Comparison of ENCODE assay signal across 7 mouse cellular contexts in the genomic region with DNA sequence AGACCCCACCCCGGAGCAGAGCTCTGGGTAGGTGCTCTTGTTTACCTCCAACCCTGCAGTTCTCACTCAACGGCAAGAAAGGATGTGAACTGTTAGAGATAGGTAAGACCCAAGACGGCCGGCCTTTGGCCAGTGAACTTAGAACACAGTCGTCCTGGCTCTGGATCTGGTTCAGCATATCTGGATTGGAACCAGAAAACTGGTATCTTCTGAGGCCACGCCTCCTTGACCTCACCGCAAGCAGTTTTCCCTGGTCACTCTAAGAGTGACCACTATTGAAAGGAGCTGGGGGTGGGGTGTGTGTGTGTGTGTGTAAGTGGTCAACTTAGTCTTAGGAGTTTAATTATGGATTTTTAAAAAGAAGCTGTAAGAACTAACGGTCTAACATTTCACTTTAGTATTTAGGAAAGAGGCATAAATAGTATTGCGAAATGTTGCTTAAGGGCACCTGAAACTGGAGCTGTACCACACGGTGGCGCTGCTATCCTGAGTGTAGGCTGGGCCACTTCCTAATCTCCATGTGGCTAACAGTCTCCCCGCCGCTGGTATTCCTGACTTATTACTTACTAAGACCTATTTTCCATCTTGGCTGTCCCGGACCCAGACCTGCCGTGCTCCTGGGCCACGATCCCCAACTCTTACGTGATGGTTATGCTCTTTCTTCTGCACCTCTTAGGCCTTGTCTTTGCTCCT. TPM values are rescaled to one million over a fixed set of nuclear protein-coding genes. Genes with fewer than 3 reads are reported as not detected.
DNase-seq lines count a peak whose midpoint lies in the region; ATAC-seq lines count a peak whose summit lies in the region.

No protein-coding gene starts in this region.

- no peak overlapping the region for H3K9ac ChIP-seq in limb, embryonic 11.5 days (ENCODE audit: low read length)
- no peak overlapping the region for H3K9ac ChIP-seq in midbrain, embryonic 11.5 days (ENCODE audit: low read length)

- no peaks in the 10 kb centered on the region for H3K4me1 ChIP-seq in limb, embryonic 11.5 days (ENCODE audit: control insufficient read depth, insufficient read depth, low read length)
- H3K4me1 ChIP-seq in midbrain, embryonic 11.5 days (ENCODE audit: control insufficient read depth, insufficient read depth, low read length): no peaks in the 10 kb centered on the region

- no peaks in the 10 kb centered on the region for H3K36me3 ChIP-seq in limb, embryonic 11.5 days (ENCODE audit: control insufficient read depth, insufficient read depth, low read length)
- H3K36me3 ChIP-seq in midbrain, embryonic 11.5 days (ENCODE audit: control insufficient read depth, insufficient read depth, low read length): no peaks in the 10 kb centered on the region

- H3K4me3 ChIP-seq in limb, embryonic 11.5 days (ENCODE audit: low read depth, low read length): no peak overlapping the region
- H3K4me3 ChIP-seq in midbrain, embryonic 11.5 days (ENCODE audit: low read depth, low read length): no peak overlapping the region

- H3K4me2 ChIP-seq in limb, embryonic 11.5 days (ENCODE audit: low read depth, severe bottlenecking): no peak overlapping the region
- peak overlapping the region; percentile 23; the same call in 1 of the 2 replicates for H3K4me2 ChIP-seq in midbrain, embryonic 11.5 days

- no peak overlapping the region for H3K27ac ChIP-seq in limb, embryonic 11.5 days (replicated peaks; ENCODE audit: low read depth, low read length)
- no peak overlapping the region for H3K27ac ChIP-seq in midbrain, embryonic 11.5 days (ENCODE audit: low read depth, low read length)

- DNase-seq in adrenal gland, adult (ENCODE audit: inconsistent age in 2 of 2, low spot score in 1 of 2): peak; percentile 79 to 94
- DNase-seq in cerebellum, postnatal 4 days (ENCODE audit: low spot score in 2 of 2): peak; percentile 80
- DNase-seq in gastrocnemius, postnatal 25 days: peak; percentile 56
- peak; percentile 72 for DNase-seq in kidney, adult 11 months
- DNase-seq in limb, embryonic 11.5 days (ENCODE audit: low spot score): peak; percentile 90
- DNase-seq in midbrain, embryonic 11.5 days (ENCODE audit: low spot score, missing footprints): peak; percentile 97
- DNase-seq in right cerebral cortex, postnatal 4 days: peak; percentile 93

- WGBS in limb, embryonic 11.5 days: 39% methylated on average over 17 of the region's 17 CpGs
- 38% methylated on average over 17 of the region's 17 CpGs for WGBS in midbrain, embryonic 11.5 days

- ATAC-seq in limb, embryonic 11.5 days (ENCODE audit: insufficient number of reproducible peaks, low FRiP score, low TSS enrichment, low read depth): no peak
- ATAC-seq in midbrain, embryonic 11.5 days (ENCODE audit: low FRiP score): 0 out of 2 replicates have a peak, but pooled peaks have one; percentile 24

- no peaks in the 10 kb centered on the region for H3K9me3 ChIP-seq in limb, embryonic 11.5 days (ENCODE audit: control insufficient read depth, low read length)
- no peaks in the 10 kb centered on the region for H3K9me3 ChIP-seq in midbrain, embryonic 11.5 days (ENCODE audit: control insufficient read depth, low read length)

- no peaks in the 10 kb centered on the region for H3K27me3 ChIP-seq in limb, embryonic 11.5 days (ENCODE audit: control insufficient read depth, insufficient read depth, low read length)
- no peaks in the 10 kb centered on the region for H3K27me3 ChIP-seq in midbrain, embryonic 11.5 days (ENCODE audit: control insufficient read depth, insufficient read depth, low read length)

RNA-seq across cellular contexts. Expression of a gene that starts 17.9 kb away (rescaled TPM):
- total RNA-seq in gastrocnemius, postnatal 25 days (2021): not detected
- not detected in 2 replicates for polyA plus RNA-seq in limb, embryonic 11.5 days (2014; fragmentation: Nextera tagmentation; extraction: Ambion mirVana)
- polyA plus RNA-seq in midbrain, embryonic 11.5 days (2014; fragmentation: Nextera tagmentation; extraction: Ambion mirVana): not detected in 2 replicates

RNA-seq across cellular contexts. Expression of a gene that starts 20.6 kb away (rescaled TPM):
- total RNA-seq in gastrocnemius, postnatal 25 days (2021): not detected
- polyA plus RNA-seq in limb, embryonic 11.5 days (2014; fragmentation: Nextera tagmentation; extraction: Ambion mirVana): 1.0 and 1.6 TPM in 2 replicates
- polyA plus RNA-seq in midbrain, embryonic 11.5 days (2014; fragmentation: Nextera tagmentation; extraction: Ambion mirVana): 0.23 and 0.51 TPM in 2 replicates

RNA-seq across cellular contexts. Expression of a gene that starts 55.6 kb away (rescaled TPM):
- 1 to 10 TPM; 2.5 to 3.6 TPM for total RNA-seq in gastrocnemius, postnatal 25 days (2021)
- polyA plus RNA-seq in limb, embryonic 11.5 days (2014; fragmentation: Nextera tagmentation; extraction: Ambion mirVana): 0.21 TPM in 1 of 2 replicates, not detected in the other
- 0.11 and 0.22 TPM in 2 replicates for polyA plus RNA-seq in midbrain, embryonic 11.5 days (2014; fragmentation: Nextera tagmentation; extraction: Ambion mirVana)

RNA-seq across cellular contexts. Expression of a gene that starts 57.8 kb away (rescaled TPM):
- 1 to 10 TPM; 5.6 to 6.9 TPM for total RNA-seq in gastrocnemius, postnatal 25 days (2021)
- 10.0 and 10.8 TPM in 2 replicates for polyA plus RNA-seq in limb, embryonic 11.5 days (2014; fragmentation: Nextera tagmentation; extraction: Ambion mirVana)
- 11.2 and 15.2 TPM in 2 replicates for polyA plus RNA-seq in midbrain, embryonic 11.5 days (2014; fragmentation: Nextera tagmentation; extraction: Ambion mirVana)

RNA-seq across cellular contexts. Expression of a gene that starts 59.3 kb away (rescaled TPM):
- 100 to 1,000 TPM; 342 to 380 TPM for total RNA-seq in gastrocnemius, postnatal 25 days (2021)
- polyA plus RNA-seq in limb, embryonic 11.5 days (2014; fragmentation: Nextera tagmentation; extraction: Ambion mirVana): 52.9 and 53.5 TPM in 2 replicates
- 46.5 and 47.8 TPM in 2 replicates for polyA plus RNA-seq in midbrain, embryonic 11.5 days (2014; fragmentation: Nextera tagmentation; extraction: Ambion mirVana)
